Mouse (Mus musculus): Measurements from ENCODE around the gene Scly.
A peak's percentile ranks its signal among the peaks of the same experiment; 100 is the strongest.

Gene Scly

DNA sequence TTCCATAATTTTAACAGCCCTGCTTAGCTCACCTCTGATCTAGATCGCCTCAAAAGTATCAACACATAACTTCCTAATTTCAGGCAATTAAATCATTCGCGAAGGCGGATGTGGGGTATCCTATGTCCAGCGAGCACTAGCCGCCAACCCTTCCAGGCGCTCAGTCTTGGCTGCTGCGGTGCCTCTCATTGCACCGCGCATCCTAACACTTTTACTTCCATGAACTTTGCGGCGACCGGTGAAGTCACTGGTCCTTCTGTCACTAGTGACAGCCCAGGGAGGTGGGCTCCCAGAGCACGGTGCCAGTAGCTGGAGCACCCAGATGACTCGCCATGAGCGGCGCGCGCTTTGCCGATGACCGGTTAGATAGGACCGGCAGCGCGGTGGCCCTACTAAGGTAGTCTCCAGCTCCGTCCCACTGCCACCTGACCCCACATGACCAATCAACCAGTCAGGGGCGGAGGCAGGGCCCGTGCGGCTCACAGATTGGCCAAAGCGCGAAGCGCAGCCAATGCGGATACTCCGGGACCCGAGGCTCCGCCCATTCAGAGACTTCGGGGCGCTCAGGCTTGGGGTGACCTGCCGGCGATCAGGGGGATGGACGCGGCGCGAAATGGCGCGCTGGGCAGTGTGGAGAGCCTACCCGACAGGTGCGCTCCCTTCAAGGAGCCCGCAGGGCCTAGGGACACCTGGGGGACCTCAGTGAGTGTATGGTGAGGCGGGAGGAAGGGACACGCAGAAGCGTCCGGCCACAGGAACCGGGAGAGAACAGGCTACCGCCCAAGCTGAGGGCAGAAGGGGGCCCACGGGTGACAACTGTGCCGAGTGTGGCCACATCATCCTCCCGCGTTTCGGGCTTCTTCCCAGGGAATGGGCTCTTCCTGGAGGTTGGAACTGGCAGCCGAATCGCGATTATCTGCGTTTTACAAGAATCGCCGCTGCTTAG, at the start of gene Scly:
Gene Scly (plus strand): TSS at position 540 of the 946 bp plus-strand sequence.
- DNase-seq (ENCODE audit: low spot score in 2 of 2): peak; percentile 97

- no peak for DNase-seq (ENCODE audit: low spot score in 2 of 2)
Measured at GRCm38 (mm10) chr1:91248970-91249369, 49.2 kb upstream of the Scly start.

GRCm38 (mm10) chr1:91249564-91250414, 48.3 kb upstream of the Scly start, which contains the start of gene Ube2f:
TSS of gene Ube2f (plus strand) at chr1:91250304.
- peak; percentile 98 to 99 for DNase-seq (ENCODE audit: low spot score in 2 of 2)

DNA sequence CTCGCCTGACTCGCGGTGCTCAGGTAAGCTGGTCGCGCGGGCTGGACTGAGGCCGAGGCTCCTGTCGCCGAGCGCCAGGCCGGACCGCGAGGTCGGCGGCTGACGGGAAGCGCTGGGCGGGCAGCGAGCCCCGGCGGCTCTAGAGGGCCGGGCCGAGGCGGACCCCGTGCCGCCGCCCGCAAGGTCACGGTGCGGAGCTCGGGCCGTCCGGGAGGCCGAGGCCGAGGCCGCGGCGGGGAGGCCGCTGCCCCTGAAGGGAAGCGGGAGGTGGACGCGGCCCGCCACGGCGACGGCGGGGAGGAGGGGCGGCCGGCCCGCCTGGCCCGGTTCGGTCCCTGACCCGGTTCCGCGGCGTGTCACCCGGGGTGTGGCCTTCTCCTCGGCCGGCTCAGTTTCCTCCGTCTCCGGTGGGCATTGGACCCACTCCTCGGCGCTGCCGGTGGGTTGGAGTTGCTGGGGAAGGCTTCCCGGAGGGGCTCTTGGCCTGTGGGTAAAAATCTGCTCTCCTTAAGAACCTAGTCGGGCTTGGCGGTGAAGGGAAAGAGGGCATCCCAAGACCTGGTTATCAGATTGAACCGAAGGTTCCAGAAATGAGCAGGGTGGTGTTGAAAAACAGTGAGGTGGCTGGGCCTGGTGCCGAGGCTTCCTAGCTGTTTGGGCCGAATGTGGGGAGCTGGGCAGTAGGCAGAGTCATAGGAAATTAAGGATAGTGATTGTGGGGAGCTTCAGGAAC, 47.6 kb upstream of the Scly start:
- DNase-seq (ENCODE audit: low spot score in 2 of 2): no peak

- DNase-seq (ENCODE audit: low spot score in 2 of 2): no peak
Measured at GRCm38 (mm10) chr1:91251148-91251650, 46.9 kb upstream of the Scly start.

DNA sequence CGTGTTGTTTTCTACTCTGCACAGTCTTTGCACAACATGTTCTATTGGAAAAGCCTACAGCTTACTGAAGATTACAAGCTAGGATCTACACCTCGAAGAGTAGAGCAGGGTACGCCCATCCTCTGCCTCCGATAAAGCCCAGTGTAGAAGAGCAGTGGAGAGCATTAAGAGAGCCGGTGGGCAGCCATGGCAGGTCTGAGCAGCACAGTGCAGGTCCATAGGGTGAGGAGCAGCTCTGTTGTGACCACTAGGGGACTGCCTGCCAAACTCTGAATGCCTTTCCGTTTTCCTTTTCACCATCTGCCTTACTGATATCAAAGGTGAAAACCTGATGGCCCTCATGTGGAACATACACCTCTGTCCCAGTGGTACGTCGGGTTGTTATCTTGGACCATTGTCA, 46.2 kb upstream of the Scly start:
- DNase-seq (ENCODE audit: low spot score in 2 of 2): no peak

GRCm38 (mm10) chr1:91257918-91258317, 40.2 kb upstream of the Scly start:
- DNase-seq (ENCODE audit: low spot score in 2 of 2): no peak

DNA sequence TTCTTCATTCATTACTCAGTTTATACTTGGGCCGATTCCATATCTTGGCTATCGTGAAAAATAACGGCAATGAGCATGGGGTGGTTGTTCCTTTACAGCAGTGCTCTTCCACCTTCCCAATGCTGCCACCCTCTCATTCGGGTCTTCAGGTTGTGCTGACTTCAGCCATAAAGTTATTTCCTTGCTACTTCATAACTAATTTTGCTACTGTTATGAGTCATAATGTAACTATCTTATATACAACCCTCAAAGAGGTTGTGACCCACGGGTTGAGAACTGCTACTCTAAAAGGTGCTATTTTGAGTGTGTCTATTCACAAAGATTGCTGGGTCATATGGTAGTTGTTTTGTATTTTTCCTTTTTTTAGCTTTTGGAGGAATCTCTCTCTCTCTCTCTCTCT, 38.3 kb upstream of the Scly start:
- DNase-seq (ENCODE audit: low spot score in 2 of 2): no peak

DNA sequence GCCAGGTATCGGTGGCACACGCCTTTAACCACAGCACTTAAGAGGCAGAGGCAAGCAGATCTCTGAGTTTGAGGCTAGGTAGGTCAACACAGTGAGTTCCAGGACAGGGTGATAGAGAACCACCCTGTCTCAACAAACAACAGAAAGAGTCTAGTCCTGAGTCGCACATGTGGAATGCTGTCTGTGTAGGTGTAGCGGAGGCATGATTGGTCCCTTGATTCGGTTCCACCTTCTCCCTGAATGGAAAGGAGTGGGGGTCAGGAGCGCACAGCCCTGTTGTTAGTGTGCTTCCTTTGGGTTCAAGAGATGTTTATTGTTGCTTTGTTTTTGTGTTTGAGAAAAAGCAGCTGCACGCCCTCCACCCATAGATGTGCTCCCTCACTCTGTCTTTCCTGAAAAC, 35.6 kb upstream of the Scly start:
- DNase-seq (ENCODE audit: low spot score in 2 of 2): no peak

- DNase-seq (ENCODE audit: low spot score in 2 of 2): no peak
Measured at GRCm38 (mm10) chr1:91272260-91272659, 25.9 kb upstream of the Scly start.

- DNase-seq (ENCODE audit: low spot score in 2 of 2): no peak
Measured at GRCm38 (mm10) chr1:91276581-91276980, 21.6 kb upstream of the Scly start.

- no peak for DNase-seq (ENCODE audit: low spot score in 2 of 2)
Measured at GRCm38 (mm10) chr1:91277480-91277879, 20.7 kb upstream of the Scly start.

- DNase-seq (ENCODE audit: low spot score in 2 of 2): no peak
Measured at GRCm38 (mm10) chr1:91278410-91279119, 19.6 kb upstream of the Scly start.

GRCm38 (mm10) chr1:91279126-91279525, 19.0 kb upstream of the Scly start:
- no peak for DNase-seq (ENCODE audit: low spot score in 2 of 2)

DNA sequence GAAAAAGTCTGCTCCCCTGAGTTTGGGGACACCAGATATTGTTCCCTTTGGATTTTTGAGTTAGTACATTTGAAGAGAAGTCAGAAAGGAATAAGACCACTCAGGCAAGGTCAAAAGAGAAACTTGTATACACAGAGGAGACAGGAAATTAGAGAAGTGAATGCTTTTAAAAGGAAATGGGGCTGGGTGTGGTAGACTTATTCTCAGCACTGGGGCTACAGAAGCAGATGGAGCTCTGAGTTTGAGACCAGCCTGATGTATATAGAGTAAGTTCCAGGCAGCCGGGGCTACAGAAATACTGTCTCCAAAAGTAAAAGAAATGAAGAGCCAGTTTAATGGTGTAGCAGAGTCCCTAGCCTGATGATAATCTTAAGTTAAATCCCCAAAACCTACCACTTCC, 15.6 kb upstream of the Scly start:
- no peak for DNase-seq (ENCODE audit: low spot score in 2 of 2)

- DNase-seq (ENCODE audit: low spot score in 2 of 2): no peak
Measured at GRCm38 (mm10) chr1:91289375-91289774, 8.8 kb upstream of the Scly start.

DNA sequence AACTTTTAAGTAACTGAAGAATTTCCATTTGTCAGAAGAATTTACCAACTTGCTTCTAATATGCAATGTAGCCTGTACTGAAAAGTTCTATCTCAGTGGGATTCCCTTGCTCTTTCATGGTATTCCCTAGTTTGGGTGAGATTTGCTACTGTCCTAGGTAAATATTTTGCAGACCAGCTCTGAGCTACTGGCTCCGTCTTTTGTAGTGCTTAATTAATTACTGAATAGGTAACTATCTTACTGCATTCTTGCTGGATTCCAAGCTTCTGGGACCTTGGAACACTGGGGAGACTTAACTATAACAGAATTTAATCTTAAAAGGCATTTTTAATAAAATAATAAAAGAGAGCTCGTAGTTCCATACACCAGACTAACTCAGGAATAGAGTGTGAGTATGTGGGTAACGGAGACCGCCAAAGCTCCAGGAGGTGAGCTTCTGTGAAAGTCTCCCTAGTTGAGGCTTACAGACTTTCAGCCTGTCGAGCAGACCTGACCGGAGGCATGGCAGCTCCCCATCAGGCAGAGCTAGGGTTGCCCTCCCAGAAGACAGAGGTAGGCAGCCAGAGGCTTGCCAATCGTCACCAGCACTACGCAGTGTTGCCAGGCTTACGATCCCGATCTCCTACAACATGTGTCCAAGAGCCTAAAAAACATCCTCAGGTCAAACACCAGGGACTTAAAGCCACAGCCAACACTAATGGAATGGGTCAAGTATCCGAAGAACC, 5.9 kb upstream of the Scly start:
- no peak for DNase-seq (ENCODE audit: low spot score in 2 of 2)

DNA sequence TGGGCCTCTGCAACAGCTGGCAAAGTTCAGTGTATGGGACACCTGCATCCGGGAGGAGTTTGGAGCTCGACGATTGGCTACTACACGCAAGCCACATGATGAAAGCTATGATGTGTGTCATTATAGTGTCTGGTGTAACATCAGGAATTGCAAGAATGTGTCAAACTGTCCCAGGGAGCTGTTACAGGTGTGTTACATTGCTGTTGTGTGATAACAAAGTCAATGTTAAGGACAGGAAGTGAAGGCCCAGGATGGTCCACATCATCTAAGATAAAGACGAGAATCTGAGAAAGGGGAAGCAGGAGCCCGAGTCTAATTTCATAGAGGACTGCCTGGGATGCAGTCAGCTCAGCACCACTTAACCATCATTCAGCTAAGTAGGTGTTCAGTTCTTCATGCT, 2.6 kb upstream of the Scly start:
- no peak for DNase-seq (ENCODE audit: low spot score in 2 of 2)

- no peak for DNase-seq (ENCODE audit: low spot score in 2 of 2)
Measured at GRCm38 (mm10) chr1:91299026-91299706, 1.0 kb downstream of the Scly start.

Measured in right cerebral cortex, postnatal 10 days (tissue).